Mouse (Mus musculus): ENCODE measurements at regions not wholly inside any gene's neighbourhood (a gene's known extent, or its start where the extent isn't known, plus 50 kb on each side); places are given as distances from the start of the nearest gene placed in this dataset.

DNA sequence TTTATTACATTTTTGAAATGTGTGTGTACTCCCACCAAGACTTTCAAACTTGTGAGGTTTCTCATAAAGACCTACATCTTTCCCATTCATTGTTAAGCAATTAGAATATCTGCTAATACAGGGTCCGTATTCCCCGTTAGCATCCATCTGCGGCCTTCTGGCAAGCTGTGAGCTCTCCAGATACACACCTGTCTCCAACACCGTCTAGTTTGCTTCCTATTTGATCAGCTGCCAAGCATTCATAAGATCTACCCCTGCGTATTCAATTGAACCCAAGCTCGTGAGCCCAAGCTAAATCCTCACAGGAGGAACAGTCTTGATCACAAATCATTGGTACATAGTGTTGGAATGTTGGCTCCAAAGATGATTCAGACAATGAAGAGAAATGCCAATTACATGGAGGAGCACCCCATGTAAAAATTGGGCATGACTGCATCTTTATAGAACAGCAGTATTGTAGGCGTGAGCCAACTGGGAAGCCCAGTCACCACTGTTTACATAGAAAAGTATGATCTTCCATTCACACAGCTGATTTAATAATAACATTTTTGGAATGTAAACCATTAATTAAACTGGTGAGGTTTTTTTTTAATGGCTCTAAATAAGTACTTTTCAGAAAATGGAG is 133.1 kb downstream of the Mreg start:
- Histone ChIP-seq H3K27me3 (replicated peaks) (no peaks in the 10 kb centered on the region), H3K9ac (no peak overlapping the region), H3K4me1 (replicated peaks) (no peaks in the 10 kb centered on the region), H3K36me3 (no peaks in the 10 kb centered on the region), H3K4me3 (no peak overlapping the region), H3K27ac (ENCODE audit: poor library complexity, severe bottlenecking) (no peak overlapping the region), H3K9me3 (replicated peaks) (no peaks in the 10 kb centered on the region), H3K4me2 (no peak overlapping the region)
- 79% methylated on average over 7 of the region's 7 CpGs for WGBS
- no peak for ATAC-seq (ENCODE audit: insufficient number of reproducible peaks, low FRiP score)

DNA sequence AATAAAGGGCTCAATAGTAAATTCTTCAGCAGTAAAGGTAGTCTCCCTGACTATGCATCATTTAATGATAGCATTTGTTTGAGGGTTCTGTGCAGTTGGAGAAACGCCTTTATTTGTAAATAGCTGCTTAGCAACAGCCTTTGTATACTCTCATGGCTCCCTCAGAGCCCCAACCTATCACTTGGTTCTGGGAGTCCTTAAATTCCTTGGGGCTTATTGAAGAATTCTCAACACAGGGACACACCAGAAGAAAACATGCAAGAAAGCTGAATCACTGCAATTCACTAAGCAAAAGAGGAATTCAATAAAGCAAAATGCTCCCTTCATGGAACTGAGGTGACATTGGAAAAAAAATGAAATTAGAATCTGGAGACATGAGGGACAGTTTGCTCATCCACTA is 135.8 kb downstream of the Mreg start:
- no peak for ATAC-seq (ENCODE audit: insufficient number of reproducible peaks, low FRiP score)
- Histone ChIP-seq H3K27me3 (replicated peaks) (no peaks in the 10 kb centered on the region), H3K4me3 (no peak overlapping the region), H3K36me3 (no peaks in the 10 kb centered on the region), H3K4me2 (no peak overlapping the region), H3K9me3 (replicated peaks) (no peaks in the 10 kb centered on the region), H3K9ac (no peak overlapping the region), H3K4me1 (replicated peaks) (no peaks in the 10 kb centered on the region), H3K27ac (ENCODE audit: poor library complexity, severe bottlenecking) (no peak overlapping the region)
- WGBS, result 36% methylated on average over 1 of the region's 1 CpGs

DNA sequence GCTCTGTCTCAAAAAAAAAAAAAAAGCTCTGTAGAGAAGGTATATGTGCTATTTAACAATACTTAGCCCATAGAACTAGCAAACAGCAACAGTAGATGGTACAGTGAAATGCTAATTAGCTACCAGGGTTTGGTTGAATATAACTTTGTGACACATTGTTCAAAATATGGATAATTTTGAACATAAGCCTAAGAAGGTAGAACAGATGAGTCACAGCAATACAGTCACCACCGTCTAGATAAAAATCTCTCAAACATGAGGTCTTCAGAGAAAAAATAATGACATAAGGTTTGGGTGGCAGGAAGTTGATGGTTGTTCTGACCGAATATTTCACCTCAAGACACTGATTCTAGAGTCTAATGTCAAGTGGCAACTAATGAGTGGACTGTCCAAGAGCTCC is 136.6 kb downstream of the Mreg start:
- no peaks in the 10 kb centered on the region for H3K36me3 ChIP-seq
- WGBS, result 71% methylated on average over 2 of the region's 2 CpGs
- H3K9me3 ChIP-seq (replicated peaks), result no peaks in the 10 kb centered on the region
- H3K27me3 ChIP-seq (replicated peaks), result no peaks in the 10 kb centered on the region
- no peak overlapping the region for H3K4me3 ChIP-seq
- no peak overlapping the region for H3K4me2 ChIP-seq
- H3K27ac ChIP-seq (ENCODE audit: poor library complexity, severe bottlenecking), result no peak overlapping the region
- ATAC-seq (ENCODE audit: insufficient number of reproducible peaks, low FRiP score), result no peak
- peaks cover 2% of the 10 kb centered on the region; the same call in 1 of the 2 replicates for H3K4me1 ChIP-seq (replicated peaks)
- no peak overlapping the region for H3K9ac ChIP-seq

DNA sequence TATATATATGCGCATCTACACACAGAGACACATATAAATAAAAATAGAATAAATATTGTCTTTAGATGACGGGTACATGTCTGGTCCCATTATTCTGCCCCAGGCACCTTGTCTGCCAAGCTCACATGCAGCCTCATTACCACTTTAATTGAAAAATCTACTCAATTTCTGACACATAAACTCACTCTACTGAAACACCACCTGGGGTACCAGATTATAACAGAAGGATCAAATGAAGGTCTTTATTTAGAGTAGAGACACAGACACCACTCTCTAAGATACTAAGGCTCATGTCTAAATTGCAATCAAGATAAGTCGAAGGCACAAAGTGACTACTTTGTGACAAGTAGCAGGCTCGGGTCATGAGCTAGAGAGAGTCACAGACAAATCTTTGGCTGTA is 138.9 kb downstream of the Mreg start:
- H3K27ac ChIP-seq (ENCODE audit: poor library complexity, severe bottlenecking), result no peak overlapping the region
- WGBS, result 63% methylated on average over 4 of the region's 4 CpGs
- H3K9me3 ChIP-seq (replicated peaks), result no peaks in the 10 kb centered on the region
- H3K36me3 ChIP-seq, result no peaks in the 10 kb centered on the region
- no peak overlapping the region for H3K4me2 ChIP-seq
- H3K9ac ChIP-seq, result no peak overlapping the region
- no peak overlapping the region for H3K4me3 ChIP-seq
- no peak for ATAC-seq (ENCODE audit: insufficient number of reproducible peaks, low FRiP score)
- H3K27me3 ChIP-seq (replicated peaks), result no peaks in the 10 kb centered on the region
- peaks cover 6% of the 10 kb centered on the region; the same call in 1 of the 2 replicates for H3K4me1 ChIP-seq (replicated peaks)

DNA sequence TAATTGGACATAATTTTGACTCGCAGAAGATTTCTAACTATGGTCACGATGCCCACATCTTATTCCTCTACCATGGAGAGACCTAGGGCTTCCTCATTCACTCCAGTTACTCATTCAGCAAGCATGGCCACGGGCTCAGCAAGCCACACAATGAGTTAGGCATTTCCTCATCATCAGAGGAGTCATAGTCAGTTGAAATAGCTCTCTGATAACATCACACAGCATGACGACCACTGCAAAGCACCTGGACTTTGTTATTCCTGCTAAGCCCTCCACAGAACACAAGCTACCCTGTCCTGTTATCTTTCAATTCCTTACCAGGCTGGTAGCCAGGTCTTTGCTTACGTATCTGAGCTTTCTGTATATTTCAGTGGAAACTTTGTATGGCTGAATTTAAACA is 141.6 kb downstream of the Mreg start:
- H3K36me3 ChIP-seq, result no peaks in the 10 kb centered on the region
- 38% methylated on average over 5 of the region's 5 CpGs for WGBS
- H3K4me2 ChIP-seq, result no peak overlapping the region
- no peak for ATAC-seq (ENCODE audit: insufficient number of reproducible peaks, low FRiP score)
- no peaks in the 10 kb centered on the region for H3K27me3 ChIP-seq (replicated peaks)
- H3K9me3 ChIP-seq (replicated peaks), result no peaks in the 10 kb centered on the region
- no peak overlapping the region for H3K9ac ChIP-seq
- H3K27ac ChIP-seq (ENCODE audit: poor library complexity, severe bottlenecking), result no peak overlapping the region
- H3K4me3 ChIP-seq, result no peak overlapping the region
- H3K4me1 ChIP-seq (replicated peaks), result peaks cover 8% of the 10 kb centered on the region

DNA sequence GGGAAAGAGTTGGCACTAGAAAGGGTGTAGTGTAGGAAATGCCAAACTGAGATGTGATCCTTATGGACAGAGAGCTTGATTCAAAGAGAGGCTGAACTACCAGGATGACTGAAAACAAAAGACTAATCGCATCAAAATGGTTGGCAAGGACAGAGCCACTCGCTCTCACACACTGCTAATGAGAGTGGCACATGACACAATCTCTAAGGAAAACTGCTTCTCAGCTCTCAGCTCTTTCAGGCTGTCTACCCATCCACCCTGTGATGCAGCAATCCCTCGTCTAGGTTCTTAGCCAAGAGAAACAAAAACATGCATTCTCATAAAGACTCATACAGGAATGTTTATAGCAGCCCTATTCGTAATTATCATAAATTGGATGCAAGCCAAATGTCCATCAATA is 143.1 kb downstream of the Mreg start:
- no peaks in the 10 kb centered on the region for H3K27me3 ChIP-seq (replicated peaks)
- no peaks in the 10 kb centered on the region for H3K36me3 ChIP-seq
- no peak overlapping the region for H3K4me3 ChIP-seq
- no peak overlapping the region for H3K27ac ChIP-seq (ENCODE audit: poor library complexity, severe bottlenecking)
- H3K4me2 ChIP-seq, result no peak overlapping the region
- H3K4me1 ChIP-seq (replicated peaks), result peaks cover 15% of the 10 kb centered on the region
- H3K9me3 ChIP-seq (replicated peaks), result no peaks in the 10 kb centered on the region
- ATAC-seq (ENCODE audit: insufficient number of reproducible peaks, low FRiP score), result no peak
- WGBS, result 73% methylated on average over 4 of the region's 4 CpGs
- no peak overlapping the region for H3K9ac ChIP-seq

DNA sequence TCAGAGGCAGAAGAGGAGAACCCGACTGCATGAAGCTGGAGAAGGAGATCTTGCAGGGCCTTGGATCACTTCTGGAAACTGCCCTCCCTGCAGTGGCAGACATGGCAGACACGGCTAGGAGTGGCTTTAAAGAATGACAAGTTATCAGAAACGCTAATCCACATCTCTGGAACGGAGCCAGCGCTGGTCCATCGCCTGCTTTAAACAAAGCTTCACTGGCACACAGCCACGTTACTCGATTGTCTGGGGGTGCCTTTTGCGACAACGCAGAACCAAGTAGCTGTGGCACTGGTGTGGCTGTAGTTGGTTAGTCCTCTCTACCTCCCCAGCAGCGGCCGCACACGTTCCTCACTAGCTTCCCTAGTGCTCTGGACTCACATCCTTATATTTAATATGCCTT is 147.0 kb downstream of the Mreg start:
- no peak for ATAC-seq (ENCODE audit: insufficient number of reproducible peaks, low FRiP score)
- Histone ChIP-seq H3K4me1 (replicated peaks) (peaks cover 15% of the 10 kb centered on the region), H3K36me3 (no peaks in the 10 kb centered on the region), H3K4me3 (no peak overlapping the region), H3K27me3 (replicated peaks) (no peaks in the 10 kb centered on the region), H3K9me3 (replicated peaks) (no peaks in the 10 kb centered on the region), H3K4me2 (peak overlapping the region; percentile 49), H3K27ac (ENCODE audit: poor library complexity, severe bottlenecking) (no peak overlapping the region), H3K9ac (no peak overlapping the region)
- WGBS, result 38% methylated on average over 13 of the region's 13 CpGs

DNA sequence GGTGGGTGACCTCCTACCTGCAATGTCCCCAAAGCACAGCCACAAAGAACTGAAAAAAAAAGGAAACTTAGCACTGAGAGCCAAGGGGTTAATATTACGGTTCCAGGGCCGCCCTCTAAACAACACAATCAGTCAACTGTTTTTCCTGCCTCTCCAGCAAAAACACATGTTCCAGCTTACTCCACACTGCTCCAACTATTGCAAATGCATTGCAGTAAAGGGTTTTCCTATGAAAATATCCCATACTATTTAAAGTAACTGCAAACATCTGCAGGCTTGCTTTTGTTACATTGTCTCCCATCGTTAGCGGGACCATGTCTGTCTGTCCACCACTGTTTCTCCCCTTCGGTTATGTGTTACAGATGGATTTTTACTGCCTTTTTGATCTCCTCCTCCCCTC is 151.7 kb downstream of the Mreg start:
- peaks cover 17% of the 10 kb centered on the region for H3K4me1 ChIP-seq (replicated peaks)
- no peak overlapping the region for H3K4me2 ChIP-seq
- no peak overlapping the region for H3K9ac ChIP-seq
- no peaks in the 10 kb centered on the region for H3K27me3 ChIP-seq (replicated peaks)
- WGBS, result 59% methylated on average over 5 of the region's 5 CpGs
- no peak overlapping the region for H3K27ac ChIP-seq (ENCODE audit: poor library complexity, severe bottlenecking)
- no peak for ATAC-seq (ENCODE audit: insufficient number of reproducible peaks, low FRiP score)
- H3K36me3 ChIP-seq, result no peaks in the 10 kb centered on the region
- H3K9me3 ChIP-seq (replicated peaks), result no peaks in the 10 kb centered on the region
- H3K4me3 ChIP-seq, result no peak overlapping the region

DNA sequence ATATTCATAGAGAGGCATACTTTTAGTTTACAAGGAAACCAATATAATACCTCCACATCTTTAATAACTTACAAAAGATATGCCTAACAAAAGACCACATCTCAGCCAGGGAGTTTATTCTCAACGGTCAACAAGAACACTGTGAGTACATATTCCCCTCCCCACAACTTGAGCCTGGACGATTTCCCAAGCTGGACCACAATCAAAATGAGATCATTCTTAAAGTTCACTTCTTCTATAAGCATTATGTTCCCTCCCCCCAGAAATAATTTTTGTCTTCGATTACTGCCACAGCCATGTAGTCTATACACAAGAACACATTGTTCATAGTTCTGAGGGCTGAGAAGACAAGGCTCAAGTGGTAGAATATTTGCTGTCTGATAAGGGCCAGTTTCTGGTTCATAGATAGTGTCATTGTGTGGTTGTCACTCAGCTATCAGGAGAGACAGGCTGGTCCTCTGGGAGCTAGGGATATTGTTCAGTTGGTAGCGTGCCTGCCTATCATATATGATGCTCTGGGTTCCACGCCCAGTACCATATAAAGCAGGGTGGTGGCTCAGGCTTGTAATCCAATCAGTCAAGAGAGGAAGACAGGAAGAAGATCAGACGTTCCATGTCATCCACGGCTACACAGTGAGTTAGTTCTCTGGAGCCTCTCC is 153.9 kb downstream of the Mreg start:
- Histone ChIP-seq H3K27ac (ENCODE audit: poor library complexity, severe bottlenecking) (no peak overlapping the region), H3K4me1 (replicated peaks) (peaks cover 11% of the 10 kb centered on the region), H3K9me3 (replicated peaks) (peaks cover 3% of the 10 kb centered on the region; the same call in 1 of the 2 replicates), H3K9ac (no peak overlapping the region), H3K4me2 (no peak overlapping the region), H3K36me3 (no peaks in the 10 kb centered on the region), H3K4me3 (no peak overlapping the region), H3K27me3 (replicated peaks) (no peaks in the 10 kb centered on the region)
- WGBS, result 45% methylated on average over 7 of the region's 7 CpGs
- 0 out of 2 replicates have a peak, but pooled peaks have one; percentile 33 for ATAC-seq (ENCODE audit: insufficient number of reproducible peaks, low FRiP score)

DNA sequence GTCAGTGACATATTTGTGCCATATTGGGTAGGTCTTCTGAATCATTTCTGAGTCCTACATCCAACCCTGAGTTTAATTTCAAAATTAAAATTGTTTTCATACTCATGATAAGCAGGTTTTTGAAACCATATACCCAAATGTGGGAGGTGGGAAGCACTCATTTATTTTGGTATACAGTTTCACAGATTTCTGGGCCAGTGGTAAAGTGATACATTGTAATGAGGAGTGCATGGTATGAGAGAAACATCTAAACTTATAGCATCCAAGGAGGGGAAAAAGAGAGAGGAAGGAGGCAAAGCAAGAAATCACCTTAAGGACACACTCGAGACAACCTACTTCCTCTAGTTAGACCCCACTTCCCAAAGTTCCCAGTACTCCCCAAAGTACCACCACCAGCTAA is 157.6 kb downstream of the Mreg start:
- H3K9me3 ChIP-seq (replicated peaks), result peaks cover 3% of the 10 kb centered on the region; the same call in 1 of the 2 replicates
- WGBS, result 86% methylated on average over 1 of the region's 1 CpGs
- no peak for ATAC-seq (ENCODE audit: insufficient number of reproducible peaks, low FRiP score)

DNA sequence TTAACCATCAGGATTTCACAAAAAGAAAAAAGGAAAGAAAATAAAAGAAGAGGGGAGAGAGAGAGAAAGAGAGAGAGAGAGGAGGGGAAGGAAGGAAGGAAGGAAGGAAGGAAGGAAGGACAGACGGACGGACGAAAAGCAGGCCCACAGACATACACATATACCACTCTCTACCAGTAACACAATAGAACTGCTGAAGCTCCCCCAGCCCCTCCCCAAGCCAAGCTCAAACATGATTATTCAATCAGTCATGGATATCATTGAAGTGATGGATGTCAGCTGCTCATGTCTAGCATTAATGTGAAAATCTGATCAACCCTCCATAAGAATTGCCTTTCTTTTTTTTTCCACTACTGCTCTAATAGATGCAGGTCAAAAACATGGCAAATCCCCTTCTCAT is 161.2 kb downstream of the Mreg start:
- peaks cover 3% of the 10 kb centered on the region; the same call in 1 of the 2 replicates for H3K9me3 ChIP-seq (replicated peaks)
- H3K36me3 ChIP-seq, result no peaks in the 10 kb centered on the region
- H3K27me3 ChIP-seq (replicated peaks), result no peaks in the 10 kb centered on the region
- no peak overlapping the region for H3K4me3 ChIP-seq
- 86% methylated on average over 3 of the region's 3 CpGs for WGBS
- no peak overlapping the region for H3K9ac ChIP-seq
- no peak overlapping the region for H3K27ac ChIP-seq (ENCODE audit: poor library complexity, severe bottlenecking)
- ATAC-seq (ENCODE audit: insufficient number of reproducible peaks, low FRiP score), result no peak
- no peaks in the 10 kb centered on the region for H3K4me1 ChIP-seq (replicated peaks)
- H3K4me2 ChIP-seq, result no peak overlapping the region

More for the DNA sequence above, 157.6 kb downstream of the Mreg start:
- Histone ChIP-seq H3K36me3 (no peaks in the 10 kb centered on the region), H3K27me3 (replicated peaks) (no peaks in the 10 kb centered on the region), H3K4me3 (no peak overlapping the region), H3K4me1 (replicated peaks) (peaks cover 7% of the 10 kb centered on the region), H3K27ac (ENCODE audit: poor library complexity, severe bottlenecking) (no peak overlapping the region), H3K4me2 (no peak overlapping the region), H3K9ac (no peak overlapping the region)

DNA sequence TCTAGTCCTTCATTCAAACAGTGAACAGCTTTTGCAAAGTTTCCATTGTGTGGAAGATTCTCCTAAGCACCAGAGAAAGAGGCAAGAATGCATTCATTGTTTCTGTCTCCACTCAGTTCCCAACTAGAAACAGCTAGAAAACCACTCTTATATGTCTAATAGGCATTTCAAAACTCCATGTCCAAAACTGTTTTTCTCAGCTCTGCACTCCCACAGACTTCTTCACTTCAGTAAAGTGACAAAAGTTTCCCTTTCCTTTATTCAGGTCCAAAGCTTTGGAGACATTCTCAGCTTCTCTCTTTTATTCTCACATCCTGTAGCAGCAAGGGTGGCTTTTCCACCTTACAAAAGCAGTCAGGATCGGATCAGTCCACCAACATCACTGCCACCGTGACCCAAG is 166.0 kb downstream of the Mreg start:
- H3K36me3 ChIP-seq, result no peaks in the 10 kb centered on the region
- no peaks in the 10 kb centered on the region for H3K27me3 ChIP-seq (replicated peaks)
- 55% methylated on average over 2 of the region's 2 CpGs for whole genome bisulfite sequencing

More for the DNA sequence above, 166.0 kb downstream of the Mreg start:
- Histone ChIP-seq H3K9me3 (replicated peaks) (no peaks in the 10 kb centered on the region), H3K4me1 (replicated peaks) (0 out of 2 replicates have a peak, but pooled peaks cover 2% of the 10 kb centered on the region), H3K9ac (no peak overlapping the region), H3K27ac (ENCODE audit: poor library complexity, severe bottlenecking) (no peak overlapping the region), H3K4me2 (no peak overlapping the region), H3K4me3 (no peak overlapping the region)
- no peak for ATAC-seq (ENCODE audit: insufficient number of reproducible peaks, low FRiP score)

All from heart, embryonic 12.5 days (tissue).